Mouse (Mus musculus) ES-CJ7 (cell line): ENCODE data around the gene Apobec1.
"Not testable (repeated sequence)": the region's sequence is repeated elsewhere in the genome, so short reads cannot be mapped to it uniquely, and the experiment has no call there.

Experiments used
- DNase-seq: peaks from one replicate; pipeline ENCODE4 v3.0.0; 2011; ENCODE audit warnings: low read depth, low spot score

Apobec1 gene

DNA sequence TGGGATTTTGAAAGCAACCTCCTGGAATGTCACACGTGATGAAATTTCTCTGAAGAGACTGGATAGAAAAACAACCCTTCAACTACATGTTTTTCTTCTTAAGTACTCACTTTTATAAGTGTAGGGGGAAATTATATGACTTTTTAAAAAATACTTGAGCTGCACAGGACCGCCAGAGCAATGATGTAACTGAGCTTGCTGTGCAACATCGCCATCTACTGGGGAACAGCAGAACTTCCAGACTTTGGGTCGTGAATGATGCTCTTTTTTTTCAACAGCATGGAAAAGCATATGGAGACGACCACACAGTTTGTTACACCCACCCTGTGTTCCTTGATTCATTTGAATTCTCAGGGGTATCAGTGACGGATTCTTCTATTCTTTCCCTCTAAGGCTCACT, 39.8 kb downstream of the Apobec1 start:
- peak; percentile 81 for DNase-seq

DNA sequence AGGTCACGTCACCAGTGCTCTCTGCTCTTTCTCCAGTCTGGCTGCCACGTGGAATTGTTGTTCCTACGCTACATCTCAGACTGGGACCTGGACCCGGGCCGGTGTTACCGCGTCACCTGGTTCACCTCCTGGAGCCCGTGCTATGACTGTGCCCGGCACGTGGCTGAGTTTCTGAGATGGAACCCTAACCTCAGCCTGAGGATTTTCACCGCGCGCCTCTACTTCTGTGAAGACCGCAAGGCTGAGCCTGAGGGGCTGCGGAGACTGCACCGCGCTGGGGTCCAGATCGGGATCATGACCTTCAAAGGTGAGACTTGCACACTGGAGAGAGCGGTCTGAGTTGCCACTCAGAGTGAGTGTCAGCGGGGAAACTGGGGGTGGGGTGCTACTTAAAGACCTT, 41.2 kb downstream of the Apobec1 start:
- no peak for DNase-seq

GRCm38 (mm10) chr6:122560427-122560826, 41.8 kb downstream of the Apobec1 start:
- DNase-seq = peak; percentile 92

DNA sequence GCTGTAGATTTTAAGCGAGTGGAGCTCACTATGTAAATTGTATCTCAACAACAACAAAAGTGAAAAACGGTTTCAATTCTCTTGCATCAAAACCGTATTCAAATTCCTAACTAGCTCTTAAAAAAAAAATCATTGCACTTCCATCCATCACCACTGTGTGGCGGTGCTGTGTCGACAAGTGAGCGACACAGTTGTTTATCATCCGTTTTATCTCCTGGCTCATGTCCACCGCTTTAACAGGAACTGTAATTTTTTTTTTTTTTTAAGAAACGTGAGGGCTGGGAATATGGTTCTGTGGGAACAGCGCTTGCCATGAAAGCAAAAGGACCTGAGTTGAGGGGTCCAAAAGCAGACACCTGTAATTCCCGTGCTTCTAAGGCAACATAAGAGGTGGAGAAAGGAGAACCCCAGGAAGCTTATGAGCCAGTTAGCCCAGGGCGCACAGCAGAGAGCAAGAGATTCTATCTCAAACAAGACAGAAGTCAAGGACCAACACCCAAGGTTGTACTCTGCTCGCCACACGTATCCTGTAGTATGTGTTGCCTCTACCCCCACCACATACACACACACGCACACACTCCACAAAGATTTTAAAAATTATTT, 45.2 kb downstream of the Apobec1 start:
- DNase-seq = peak; percentile 70

DNA sequence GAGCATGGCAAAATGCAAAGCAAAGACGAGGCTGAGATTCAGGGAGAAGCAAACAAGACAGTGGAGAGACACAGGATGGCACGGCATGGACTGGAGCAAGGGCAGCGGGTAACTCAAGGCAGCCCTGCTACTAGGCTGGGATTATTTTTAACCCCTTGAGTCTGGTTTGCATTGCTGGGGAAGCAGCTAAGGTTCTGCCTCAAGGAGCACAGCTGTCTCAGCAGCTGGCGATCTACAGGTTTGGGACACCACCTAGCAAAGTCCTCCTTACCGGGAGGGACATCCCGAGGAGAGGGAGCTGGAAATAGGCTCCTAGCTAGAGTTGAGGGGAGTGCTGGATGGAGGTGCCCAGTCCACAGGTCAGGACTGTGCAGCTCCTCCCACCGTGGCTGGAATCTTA, 47.0 kb downstream of the Apobec1 start:
- DNase-seq = no peak

DNA sequence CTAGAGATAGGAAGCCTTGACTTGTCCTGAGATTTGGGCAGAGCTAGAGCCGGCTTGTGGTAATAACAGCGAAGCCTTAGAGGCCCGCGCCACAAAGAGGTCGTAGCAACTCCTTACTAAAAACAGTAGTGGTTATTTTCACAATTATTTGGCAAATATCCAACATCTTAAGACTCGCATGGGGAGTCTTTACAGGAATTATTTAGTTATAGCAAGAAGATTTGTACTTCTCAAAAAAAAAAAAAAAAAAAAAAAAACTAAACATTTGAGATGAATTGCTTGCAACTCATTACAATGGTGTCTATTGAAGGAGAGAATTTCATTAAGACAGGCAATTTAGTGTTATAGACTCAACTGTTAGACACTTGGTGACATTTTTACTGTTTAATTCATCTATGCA, 48.1 kb downstream of the Apobec1 start:
- no peak for DNase-seq

DNA sequence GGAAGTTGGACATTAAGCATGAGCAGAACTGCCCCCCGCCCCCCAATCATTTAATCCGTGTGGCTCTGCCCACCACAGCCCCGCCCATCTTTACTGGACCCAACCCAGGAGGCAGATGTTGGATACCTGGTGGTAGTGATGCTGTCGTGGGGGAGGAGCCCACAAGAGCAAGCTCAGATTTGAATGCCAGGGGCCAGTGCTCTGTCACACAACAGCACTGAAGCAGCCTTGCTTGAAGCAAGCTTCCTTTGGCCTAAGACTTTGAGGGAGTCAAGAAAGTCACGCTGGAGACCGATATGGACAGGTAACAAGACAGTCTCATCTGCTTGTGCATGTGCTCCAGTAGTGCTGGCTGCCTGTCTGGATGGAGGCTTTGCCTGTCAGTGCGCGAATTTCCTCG, 48.6 kb downstream of the Apobec1 start, which contains the start of gene Aicda:
TSS of gene Aicda (plus strand) at position 196 of the 400 bp plus-strand sequence.
- no peak for DNase-seq

- DNase-seq = no peak
Observed at GRCm38 (mm10) chr6:122545948-122546347, 56.3 kb downstream of the Apobec1 start.

DNA sequence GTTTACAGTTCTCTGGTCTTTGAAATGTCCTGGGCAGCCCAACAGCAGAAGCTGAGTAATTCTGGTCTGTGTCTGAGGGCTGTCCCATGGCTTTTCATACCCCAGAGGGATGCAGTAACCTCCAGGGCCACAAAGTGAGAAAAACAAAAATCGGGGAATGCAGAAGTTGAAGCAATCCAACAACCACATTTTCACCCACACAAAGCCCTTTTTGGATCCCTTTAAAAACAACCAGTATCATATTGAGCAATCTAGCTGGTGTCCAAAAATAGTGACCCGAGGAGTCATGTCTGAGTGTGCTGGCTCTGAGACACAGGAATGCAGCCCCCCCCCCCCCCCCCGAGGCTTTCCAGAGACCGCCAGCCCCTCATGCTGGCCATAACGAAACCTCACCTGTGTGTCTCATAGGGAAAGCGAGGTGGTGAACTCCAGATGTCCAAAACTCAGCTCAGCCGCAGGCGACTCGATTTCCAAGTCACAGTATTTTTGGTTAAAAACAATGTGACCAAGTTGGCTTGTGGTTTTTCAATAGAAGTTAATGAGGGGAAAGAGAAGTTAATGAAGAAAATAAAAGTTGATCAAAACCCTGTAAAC, 56.9 kb downstream of the Apobec1 start:
- DNase-seq = no peak

DNA sequence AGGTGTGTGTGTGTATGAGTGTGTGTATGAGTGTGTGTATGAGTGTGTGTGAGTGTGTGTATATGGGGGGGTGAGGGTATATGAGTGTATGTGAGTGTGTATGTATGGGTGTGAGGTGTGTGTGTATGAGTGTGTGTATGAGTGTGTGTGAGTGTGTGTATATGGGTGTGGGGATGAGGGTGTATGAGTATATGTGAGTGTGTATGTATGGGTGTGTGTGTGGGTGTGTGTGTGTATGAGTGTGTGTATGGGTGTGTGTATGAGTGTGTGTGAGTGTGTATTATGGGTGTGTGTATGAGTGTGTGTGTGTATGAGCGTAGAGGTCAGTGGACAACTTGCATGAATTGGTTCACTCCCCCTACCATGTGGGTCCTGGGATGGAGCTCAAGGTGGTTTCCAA, 57.6 kb downstream of the Apobec1 start:
- no peak for DNase-seq

- DNase-seq = no peak
Observed at GRCm38 (mm10) chr6:122543574-122543973, 58.7 kb downstream of the Apobec1 start.

- not testable (repeated sequence) for DNase-seq
Observed at GRCm38 (mm10) chr6:122542459-122542858, 59.8 kb downstream of the Apobec1 start.

- DNase-seq = no peak
Observed at GRCm38 (mm10) chr6:122539564-122539963, 62.7 kb downstream of the Apobec1 start.

DNA sequence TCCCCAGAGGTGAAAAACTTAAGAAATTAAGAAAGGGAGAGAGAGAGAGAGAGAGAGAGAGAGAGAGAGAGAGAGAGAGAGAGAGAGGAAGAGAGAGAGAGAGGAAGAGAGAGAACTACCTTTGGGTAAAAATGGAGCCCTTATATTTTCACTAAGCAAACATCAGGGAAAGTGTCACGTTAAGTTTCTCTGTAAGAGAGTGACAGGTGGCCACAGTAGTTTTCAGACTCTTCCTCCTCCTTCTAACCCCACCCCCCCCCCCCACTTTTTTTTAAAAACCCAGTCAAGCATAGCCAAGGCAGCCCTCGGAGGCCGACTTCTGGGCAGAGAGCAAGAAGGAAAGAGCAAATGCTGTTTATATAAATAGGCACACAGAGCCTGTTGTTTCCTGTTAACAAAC, 68.2 kb downstream of the Apobec1 start:
- DNase-seq = no peak

DNA sequence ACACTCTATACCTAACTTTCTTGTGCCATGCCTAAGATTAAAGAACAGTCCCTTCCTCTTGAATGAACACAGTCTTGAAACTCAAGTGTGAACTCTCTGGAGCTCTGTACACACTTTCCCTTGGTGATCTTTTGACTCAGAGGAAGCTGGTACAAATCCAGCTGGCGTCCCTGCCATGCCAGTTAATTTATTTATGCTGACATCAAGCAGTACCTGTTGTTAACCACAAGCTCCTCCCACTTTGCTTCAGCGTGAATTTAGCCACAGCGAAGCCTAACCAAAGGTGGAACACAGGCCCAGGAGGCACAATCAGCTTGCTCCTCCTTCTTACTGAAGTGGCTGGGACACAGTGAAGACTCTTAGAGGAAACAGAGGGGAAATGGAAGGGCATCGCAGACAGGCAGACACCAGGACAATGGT, 69.4 kb downstream of the Apobec1 start:
- peak; percentile 96 for DNase-seq

DNA sequence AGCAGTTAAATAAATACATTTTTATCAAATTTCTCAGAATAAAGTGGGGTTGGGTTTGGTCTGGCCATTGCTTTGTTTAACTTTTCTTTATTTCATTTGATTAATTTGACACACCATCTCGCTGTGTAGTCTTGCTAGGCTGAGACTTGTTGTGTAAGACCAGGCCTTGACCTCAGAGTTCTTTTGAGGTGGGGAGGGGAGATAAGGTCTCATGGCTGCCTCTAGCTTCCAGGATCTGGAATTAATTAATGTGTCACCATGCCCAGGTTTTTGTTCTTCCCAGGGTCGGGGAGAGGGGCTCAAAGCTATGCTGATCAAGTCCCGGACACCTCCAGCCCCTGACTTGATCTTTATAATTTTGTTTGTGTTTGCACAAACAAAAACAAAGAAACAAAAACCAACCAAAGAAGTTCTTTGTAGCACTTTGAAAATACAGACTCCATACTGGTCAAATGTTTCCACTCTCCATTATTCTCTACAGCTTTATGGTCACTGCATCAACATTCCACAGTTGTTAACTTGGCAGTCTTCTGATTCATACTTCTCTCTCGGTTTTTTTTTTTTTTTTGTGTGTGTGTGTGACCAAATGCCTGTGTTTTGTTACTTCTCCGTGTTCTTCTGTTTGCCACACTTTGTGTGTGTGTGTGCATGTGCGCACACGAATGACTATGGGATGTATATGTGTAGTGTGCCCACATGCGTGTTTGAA, 70.6 kb downstream of the Apobec1 start:
- no peak for DNase-seq

GRCm38 (mm10) chr6:122528136-122528535, 74.1 kb downstream of the Apobec1 start:
- DNase-seq = peak; percentile 45
